8 mouse cellular contexts compared by ENCODE assay signal in genomic region chr4:49688594-49689288, GRCm38 (mm10). TPM values are rescaled to one million over a fixed set of nuclear protein-coding genes. Genes with fewer than 3 reads are reported as not detected.
DNase-seq lines count a peak whose midpoint lies in the region; ATAC-seq lines count a peak whose summit lies in the region.

No protein-coding gene starts in this region.

- DNase-seq in urinary bladder, postnatal 25 days (ENCODE audit: low spot score), result peak; percentile 24
- DNase-seq in urinary bladder, postnatal 4 days (ENCODE audit: low spot score in 2 of 2), result no peak
- peak; percentile 16 for DNase-seq in c-Kit-negative CD71-positive TER-119-positive erythroid progenitor cells, embryonic 14.5 days (ENCODE audit: low read depth, low spot score)
- peak; percentile 59 for DNase-seq in forebrain, embryonic 10.5 days (ENCODE audit: extremely low spot score, low spot score)
- DNase-seq in hindlimb bud, embryonic 11.5 days (ENCODE audit: extremely low spot score, low read depth, low spot score), result peak; percentile 58
- DNase-seq in left cerebral cortex, adult 18-20 months (ENCODE audit: low spot score in 2 of 2), result peak; percentile 41 to 44
- peak; percentile 90 for DNase-seq in midbrain, embryonic 14.5 days
- DNase-seq in thymus, postnatal 0 days (ENCODE audit: low spot score), result peak; percentile 35

- H3K36me3 ChIP-seq in forebrain, embryonic 10.5 days (replicated peaks), result no peaks in the 10 kb centered on the region
- no peaks in the 10 kb centered on the region for H3K36me3 ChIP-seq in midbrain, embryonic 14.5 days (ENCODE audit: control insufficient read depth, insufficient read depth, low read length)

- H3K9me3 ChIP-seq in forebrain, embryonic 10.5 days, result no peaks in the 10 kb centered on the region
- H3K9me3 ChIP-seq in midbrain, embryonic 14.5 days (ENCODE audit: control insufficient read depth, low read length), result no peaks in the 10 kb centered on the region

- no peak overlapping the region for H3K4me3 ChIP-seq in forebrain, embryonic 10.5 days
- no peak overlapping the region for H3K4me3 ChIP-seq in midbrain, embryonic 14.5 days (replicated peaks; ENCODE audit: low read depth, low read length)

- 20% methylated on average over 9 of the region's 9 CpGs for WGBS in forebrain, embryonic 10.5 days
- WGBS in midbrain, embryonic 14.5 days, result 14% methylated on average over 9 of the region's 9 CpGs

- H3K4me2 ChIP-seq in midbrain, embryonic 14.5 days (ENCODE audit: low read length), result no peak overlapping the region

- H3K27me3 ChIP-seq in forebrain, embryonic 10.5 days (ENCODE audit: poor library complexity, severe bottlenecking), result no peaks in the 10 kb centered on the region
- H3K27me3 ChIP-seq in midbrain, embryonic 14.5 days (ENCODE audit: control insufficient read depth, insufficient read depth, low read length), result no peaks in the 10 kb centered on the region

- no peak overlapping the region for H3K9ac ChIP-seq in midbrain, embryonic 14.5 days (replicated peaks; ENCODE audit: low read length)

- H3K27ac ChIP-seq in forebrain, embryonic 10.5 days, result no peak overlapping the region
- no peak overlapping the region for H3K27ac ChIP-seq in midbrain, embryonic 14.5 days (replicated peaks; ENCODE audit: low read depth, low read length)

- peak; percentile 77 for ATAC-seq in midbrain, embryonic 14.5 days (ENCODE audit: low FRiP score, low TSS enrichment)

- peaks cover 6% of the 10 kb centered on the region; the same call in 1 of the 2 replicates for H3K4me1 ChIP-seq in forebrain, embryonic 10.5 days
- 0 out of 2 replicates have a peak, but pooled peaks cover 4% of the 10 kb centered on the region for H3K4me1 ChIP-seq in midbrain, embryonic 14.5 days (ENCODE audit: control insufficient read depth, insufficient read depth, low read length)

RNA-seq across cellular contexts. Expression of gene Ppp3r2, which starts 6.9 kb away (rescaled TPM):
- not detected in 2 replicates for polyA plus RNA-seq in forebrain, embryonic 10.5 days (2016; fragmentation: Nextera tagmentation; extraction: Ambion mirVana)
- total RNA-seq in left cerebral cortex, adult 18-20 months (2021), result under 1 TPM; 0.23 to 0.42 TPM
- 0.25 and 0.63 TPM in 2 replicates for polyA plus RNA-seq in midbrain, embryonic 14.5 days (2014; fragmentation: Nextera tagmentation; extraction: Ambion mirVana)
- polyA plus RNA-seq in thymus, postnatal 0 days (2015; fragmentation: Nextera tagmentation; extraction: Ambion mirVana), result not detected in 2 replicates

RNA-seq across cellular contexts. Expression of gene Rnf20, which starts 56.9 kb away (rescaled TPM):
- 49.5 and 51.0 TPM in 2 replicates for polyA plus RNA-seq in forebrain, embryonic 10.5 days (2016; fragmentation: Nextera tagmentation; extraction: Ambion mirVana)
- 10 to 100 TPM; 65.1 to 66.2 TPM for total RNA-seq in left cerebral cortex, adult 18-20 months (2021)
- 58.4 and 74.0 TPM in 2 replicates for polyA plus RNA-seq in midbrain, embryonic 14.5 days (2014; fragmentation: Nextera tagmentation; extraction: Ambion mirVana)
- 37.5 and 38.6 TPM in 2 replicates for polyA plus RNA-seq in thymus, postnatal 0 days (2015; fragmentation: Nextera tagmentation; extraction: Ambion mirVana)

Comparison
In these comparisons a context has a peak if more than half of its experiments do, and no peak if none do; other contexts are left out.
1. DNase-seq: peak in urinary bladder, postnatal 25 days (single experiment), c-Kit-negative CD71-positive TER-119-positive erythroid progenitor cells, embryonic 14.5 days (single experiment), forebrain, embryonic 10.5 days (single experiment), hindlimb bud, embryonic 11.5 days (single experiment), left cerebral cortex, adult 18-20 months (2 of 2), midbrain, embryonic 14.5 days (single experiment) and thymus, postnatal 0 days (single experiment); none in urinary bladder, postnatal 4 days (0 of 2).